Mouse (Mus musculus): ENCODE measurements at regions not wholly inside any gene's neighbourhood (a gene's known extent, or its start where the extent isn't known, plus 50 kb on each side); places are given as distances from the start of the nearest gene placed in this dataset.

DNA sequence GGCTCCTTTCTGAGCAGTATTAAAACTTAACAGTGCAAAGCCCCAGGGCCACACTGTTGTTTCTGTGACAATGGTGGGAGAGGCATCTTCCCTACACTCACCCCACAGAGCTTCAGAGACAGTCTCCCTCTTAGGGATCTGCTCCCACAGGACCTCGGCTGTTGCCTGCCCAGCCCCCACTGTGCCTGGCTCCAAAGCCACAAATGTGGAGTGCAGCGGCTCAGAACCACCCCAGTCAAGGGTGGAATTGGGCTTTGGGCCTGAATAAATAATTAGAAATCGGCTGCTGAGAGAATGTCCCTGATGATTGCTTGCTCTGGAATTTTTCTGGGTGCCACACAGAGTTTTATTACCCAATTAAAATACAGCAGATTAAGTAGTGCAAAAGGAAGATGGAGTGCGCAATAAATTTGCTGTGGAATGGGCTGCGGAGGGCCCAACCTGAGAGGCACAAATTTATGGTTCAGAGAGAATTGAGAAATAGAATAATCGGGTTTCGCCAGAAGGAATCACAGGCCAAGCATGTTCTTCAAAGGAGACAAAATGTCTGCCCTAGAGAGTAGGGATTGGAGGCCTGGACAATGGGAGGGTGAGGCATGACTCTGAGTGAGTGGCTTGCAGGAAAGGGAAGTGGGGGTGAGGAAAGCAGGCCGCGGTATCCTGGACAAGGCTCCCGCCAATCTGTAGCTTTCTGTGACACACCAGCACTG is 56.4 kb downstream of the Cd24a start:
- no peak for DNase-seq (ENCODE audit: extremely low spot score)

DNA sequence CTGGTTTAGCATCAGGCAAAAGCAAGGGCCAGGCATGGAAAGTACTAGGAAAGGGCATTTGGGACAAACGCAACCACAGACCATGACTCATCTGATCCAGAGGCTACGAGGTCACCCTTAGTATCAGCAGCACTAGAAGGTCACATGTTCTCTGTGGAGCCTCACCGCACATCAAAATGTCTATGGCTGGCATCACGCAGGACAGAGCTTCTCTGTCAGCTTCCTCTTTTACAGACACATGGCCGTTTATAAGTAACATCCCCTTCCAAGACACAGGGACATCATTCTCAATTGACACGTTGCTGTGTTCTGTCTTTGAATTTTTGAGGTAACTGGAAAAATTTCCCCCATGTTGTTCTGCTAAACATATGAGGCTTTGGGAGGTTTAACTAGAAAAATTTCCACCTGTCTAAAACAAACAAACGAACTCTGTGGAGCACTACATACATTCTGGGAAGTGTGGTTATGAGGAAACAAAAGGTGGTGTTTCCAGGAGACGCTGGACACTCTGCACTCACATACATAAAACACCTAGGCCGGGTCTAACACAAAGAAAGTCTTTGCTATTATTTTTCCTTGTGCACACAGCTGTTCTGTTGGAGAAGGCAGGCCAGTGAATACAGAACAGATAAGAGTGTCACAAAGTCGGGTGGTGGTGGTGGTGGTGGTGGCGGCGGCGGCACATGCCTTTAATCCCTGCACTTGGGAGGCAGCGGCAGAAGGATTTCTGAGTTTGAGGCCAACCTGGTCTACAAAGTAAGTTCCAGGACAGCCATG is 63.3 kb downstream of the Cd24a start:
- no peak for DNase-seq (ENCODE audit: extremely low spot score)

DNA sequence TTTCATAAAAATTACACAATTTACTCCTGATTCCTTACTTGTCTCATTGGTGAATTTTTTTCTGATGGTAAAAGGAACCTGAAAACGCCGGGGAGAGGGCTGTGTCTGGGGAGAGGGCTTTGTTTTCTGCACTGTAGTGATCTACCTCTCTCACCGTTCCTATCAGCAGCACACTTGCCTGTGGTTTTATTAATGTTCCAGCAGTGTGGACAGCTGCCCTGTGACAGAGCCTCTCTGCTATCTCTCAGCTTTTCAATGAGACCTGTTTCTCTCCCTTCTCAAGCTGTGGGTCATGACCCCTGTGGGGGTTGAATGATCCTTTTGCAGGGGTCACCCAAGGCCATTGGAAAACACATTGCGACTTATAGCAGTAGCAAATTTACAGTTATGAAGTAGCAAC is 68.2 kb downstream of the Cd24a start:
- no peak for DNase-seq (ENCODE audit: extremely low spot score)

DNA sequence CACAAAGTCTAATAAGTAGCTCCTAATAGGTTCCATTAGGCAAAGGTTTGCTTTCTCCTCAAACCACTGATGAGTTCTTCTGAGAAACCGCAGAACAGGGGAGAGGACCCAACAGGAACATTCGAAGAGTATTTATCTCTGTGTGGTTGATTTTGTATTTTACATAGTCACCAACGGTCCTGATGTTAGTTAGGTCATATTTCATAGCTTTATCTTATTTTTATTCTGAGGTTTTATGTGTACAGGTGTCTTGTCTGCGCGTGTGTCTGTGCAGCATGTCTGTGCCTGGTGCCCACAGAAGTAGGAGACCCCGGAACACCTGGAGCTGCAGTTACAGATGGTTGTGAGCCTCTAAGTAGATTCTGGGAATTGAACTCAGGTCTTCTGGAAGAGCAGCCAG is 68.9 kb downstream of the Cd24a start:
- DNase-seq (ENCODE audit: extremely low spot score), result no peak

DNA sequence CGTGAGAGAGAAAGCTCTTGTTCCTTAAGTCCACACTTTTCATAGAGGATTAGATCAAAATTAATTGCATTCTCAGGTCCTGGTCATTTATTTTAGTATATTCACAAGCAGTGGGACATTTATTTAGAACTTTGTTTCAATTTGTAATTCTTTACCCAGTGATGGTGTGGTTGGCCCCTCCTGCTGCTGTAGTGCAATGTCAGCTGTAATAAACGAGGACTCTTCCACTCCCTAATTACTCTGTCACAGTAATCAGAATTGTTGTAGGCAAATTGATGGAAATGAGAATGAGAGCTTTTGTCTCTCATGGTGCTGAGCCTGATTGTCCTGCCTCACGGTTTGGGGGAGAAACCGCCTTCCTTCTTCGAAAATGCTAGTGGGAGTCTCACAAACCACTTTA is 70.1 kb downstream of the Cd24a start:
- no peak for DNase-seq (ENCODE audit: extremely low spot score)

DNA sequence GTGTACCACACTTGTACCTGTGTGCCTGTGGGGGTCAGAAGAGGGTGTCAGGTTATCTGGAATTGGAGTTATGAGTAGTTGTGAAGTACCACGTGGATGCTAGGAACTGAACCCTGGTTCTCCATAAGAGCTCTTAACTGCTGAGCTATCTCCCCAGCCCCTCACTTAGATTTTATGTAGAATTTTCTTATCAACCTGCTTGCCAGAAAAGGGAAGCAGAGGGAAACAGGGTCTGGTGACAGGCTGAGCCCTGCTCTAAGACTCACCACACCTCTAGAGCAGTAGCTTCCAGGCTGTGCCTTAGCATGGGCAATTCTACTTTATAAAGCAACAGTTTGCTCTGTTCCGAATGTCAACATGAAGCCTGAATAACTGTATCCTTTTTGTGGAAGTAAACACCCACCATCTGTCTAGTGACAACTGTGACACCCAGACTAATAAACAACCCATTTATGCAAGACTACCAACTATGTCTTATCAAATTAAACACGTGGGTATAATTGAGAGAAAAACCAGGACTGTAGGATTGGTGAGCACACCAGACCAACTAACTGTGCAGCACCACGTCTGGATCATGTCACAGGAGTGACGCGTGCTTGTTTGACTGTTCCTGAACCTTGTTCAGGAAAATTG is 70.8 kb downstream of the Cd24a start:
- DNase-seq (ENCODE audit: extremely low spot score), result no peak

DNA sequence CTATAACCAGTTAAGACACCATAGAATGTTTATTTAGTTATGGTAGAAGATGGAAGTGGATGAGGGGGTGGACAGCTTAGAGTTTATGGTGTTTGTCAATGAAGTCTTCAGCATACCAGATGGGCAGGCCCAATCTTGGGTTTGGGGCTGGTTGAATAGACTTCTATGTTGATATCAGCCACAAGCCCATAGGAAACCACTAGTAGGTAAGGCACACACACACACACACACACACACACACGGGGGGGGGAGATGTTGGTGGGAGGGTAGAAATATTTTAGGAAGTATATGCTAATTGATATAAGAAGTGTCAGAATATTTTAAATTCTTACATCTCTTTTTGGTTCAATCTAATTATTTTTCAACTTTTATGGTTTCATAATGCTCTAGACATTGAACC is 72.4 kb downstream of the Cd24a start:
- DNase-seq (ENCODE audit: extremely low spot score), result no peak

DNA sequence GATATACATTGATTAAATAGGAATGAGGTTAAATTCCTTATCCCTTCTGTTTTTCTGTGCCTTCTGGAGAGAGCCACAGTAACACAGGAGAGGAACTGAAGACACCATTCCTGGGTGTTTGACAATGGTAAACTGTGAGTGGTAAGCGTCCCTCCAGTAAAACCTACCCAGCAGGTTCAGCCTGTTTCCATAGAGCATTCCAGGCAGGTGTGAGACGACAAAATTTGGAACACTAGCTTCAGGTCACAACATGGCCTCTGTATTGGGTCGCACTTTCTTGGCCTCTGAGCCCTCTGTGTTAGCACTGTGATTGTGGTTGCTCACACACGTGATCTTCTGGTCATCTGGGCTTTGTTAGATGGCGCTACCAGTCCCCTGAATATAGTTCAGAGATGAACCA is 73.4 kb downstream of the Cd24a start:
- no peak for DNase-seq (ENCODE audit: extremely low spot score)

DNA sequence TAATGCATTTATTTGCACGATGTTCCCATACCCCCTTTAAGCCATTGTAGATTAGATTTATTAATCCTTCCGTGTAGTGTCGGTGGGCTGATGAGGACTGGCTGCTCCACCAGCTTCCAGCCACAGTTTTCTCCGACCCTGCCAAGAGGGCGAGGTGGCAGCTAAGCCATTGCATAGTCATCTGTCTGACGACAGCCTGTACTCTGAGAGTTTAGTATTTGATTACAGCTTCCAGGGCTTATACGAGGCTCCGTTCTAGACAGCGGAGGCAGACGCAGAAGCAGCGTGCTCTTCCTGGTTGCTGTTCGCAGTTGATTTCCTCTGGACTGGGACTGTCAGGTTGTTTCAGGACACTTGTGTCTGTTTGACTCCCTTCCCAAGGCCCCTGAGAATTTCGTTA is 73.8 kb downstream of the Cd24a start:
- DNase-seq (ENCODE audit: extremely low spot score), result no peak

DNA sequence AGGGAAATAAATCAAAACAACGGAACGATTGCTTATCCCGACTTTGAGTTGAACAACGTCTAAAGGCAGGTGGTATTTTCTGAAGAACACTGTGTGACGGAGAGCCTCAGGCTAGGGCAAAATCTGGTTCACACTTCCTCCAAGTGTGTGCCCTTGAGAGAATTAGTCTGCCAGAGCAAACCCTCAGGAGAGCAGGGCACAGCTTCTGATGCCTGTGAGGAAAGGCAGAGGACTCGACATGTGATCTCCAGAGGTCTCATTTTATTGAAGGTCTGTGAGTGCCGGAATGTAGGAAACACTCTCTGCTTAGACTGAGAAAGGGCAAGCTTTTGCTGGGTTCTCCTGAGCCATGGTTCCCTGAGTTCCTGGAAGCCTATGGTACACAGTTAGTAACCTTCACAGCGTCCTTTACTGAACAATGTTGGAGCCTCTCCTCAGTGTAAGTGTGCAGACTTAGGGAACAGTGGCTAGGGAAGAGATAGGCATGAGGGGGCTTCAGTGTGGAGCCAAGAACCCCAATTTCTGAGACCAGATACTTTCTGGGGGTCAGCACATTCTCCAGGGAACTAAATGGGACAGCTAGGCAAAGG is 77.1 kb downstream of the Cd24a start:
- no peak for DNase-seq (ENCODE audit: extremely low spot score)

DNA sequence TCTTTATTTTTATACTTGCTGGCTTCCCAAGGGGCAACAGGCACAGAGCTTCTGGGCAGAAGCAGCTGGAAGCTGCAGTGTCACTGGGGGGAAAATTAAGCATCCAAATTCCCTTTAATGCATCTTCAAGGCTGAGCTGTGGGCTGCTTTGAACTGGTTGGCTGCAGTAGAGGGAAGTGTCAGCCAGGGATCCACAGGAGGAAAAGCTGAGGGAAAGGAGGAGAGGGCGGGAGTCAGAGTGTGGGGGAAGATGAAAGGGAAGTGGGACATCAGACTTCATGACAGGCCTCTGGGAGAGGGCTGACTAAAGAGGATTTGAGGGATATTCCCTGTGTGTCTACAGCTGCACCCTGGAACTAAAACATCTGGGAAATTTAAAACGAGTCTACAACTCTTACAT is 77.6 kb downstream of the Cd24a start:
- no peak for DNase-seq (ENCODE audit: extremely low spot score)

DNA sequence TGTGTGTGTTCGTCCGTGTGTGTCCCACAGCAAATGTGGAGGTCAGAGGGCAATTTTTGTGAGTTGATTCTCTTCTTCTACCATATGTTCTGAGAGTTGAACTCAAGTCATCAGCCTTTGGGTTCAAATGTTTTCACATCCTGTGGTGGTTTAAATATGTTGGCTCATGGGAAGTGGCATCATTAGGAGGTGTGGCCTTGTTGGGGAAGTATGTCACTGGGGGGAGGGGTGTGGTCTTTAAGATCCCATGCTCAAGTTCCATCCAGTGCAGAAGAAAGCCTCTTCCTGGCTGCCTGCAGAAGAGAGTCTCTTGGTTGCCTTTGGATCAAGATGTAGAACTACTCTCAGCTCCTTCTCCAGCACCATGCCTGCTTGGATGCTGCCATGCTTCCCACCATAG is 78.1 kb downstream of the Cd24a start:
- no peak for DNase-seq (ENCODE audit: extremely low spot score)

DNA sequence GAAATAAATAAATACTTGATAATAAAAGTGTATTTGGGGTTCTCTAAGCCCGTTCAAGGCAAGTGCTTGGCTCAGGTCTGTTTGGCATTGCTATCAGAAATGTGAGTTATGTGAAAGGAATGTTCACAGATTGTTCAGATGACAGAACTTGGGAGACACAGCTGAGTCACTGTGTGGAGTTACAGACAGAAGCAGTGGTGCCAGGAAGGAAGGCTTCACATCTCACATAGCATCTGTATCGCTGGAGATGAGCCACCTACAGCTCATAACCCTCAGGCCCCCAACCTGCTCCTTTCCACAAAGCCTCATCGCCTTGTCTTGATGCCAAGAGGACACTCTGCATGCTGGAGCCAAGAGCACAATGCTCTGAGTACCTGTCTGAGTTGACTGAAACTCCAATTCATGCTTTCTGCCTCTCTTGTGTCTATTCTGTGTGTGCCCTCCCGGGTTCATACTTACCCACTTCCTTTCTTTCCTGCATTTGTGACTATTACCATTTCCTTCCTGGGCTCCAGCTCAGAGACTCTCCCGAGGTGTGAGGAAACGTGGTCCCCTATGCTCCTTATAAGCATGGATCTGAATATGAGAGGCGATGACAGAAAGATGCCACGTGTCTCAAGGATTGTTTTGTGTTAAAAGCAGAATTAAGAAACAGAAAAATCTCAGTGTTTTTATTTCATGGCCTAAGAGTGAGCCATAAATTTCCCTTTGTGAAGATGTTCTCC is 79.6 kb downstream of the Cd24a start:
- DNase-seq (ENCODE audit: extremely low spot score), result no peak

DNA sequence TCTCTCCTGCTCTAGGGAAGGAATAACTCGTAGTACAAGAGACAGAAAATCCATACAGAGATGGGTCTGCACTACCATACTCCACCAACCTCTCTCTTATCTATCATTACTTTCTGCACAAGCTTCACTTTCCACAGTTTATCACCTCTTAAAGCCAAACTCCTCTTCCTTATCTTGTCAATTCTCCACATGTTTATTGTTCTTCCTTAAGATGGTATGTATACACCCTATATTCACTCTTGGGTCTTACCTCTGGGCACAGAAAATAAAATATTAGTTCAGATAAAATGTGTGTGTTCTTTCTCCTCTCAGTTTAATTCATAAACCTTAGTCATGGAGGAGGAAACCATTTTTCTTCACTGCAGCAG is 80.1 kb downstream of the Cd24a start:
- DNase-seq (ENCODE audit: extremely low spot score), result no peak

DNA sequence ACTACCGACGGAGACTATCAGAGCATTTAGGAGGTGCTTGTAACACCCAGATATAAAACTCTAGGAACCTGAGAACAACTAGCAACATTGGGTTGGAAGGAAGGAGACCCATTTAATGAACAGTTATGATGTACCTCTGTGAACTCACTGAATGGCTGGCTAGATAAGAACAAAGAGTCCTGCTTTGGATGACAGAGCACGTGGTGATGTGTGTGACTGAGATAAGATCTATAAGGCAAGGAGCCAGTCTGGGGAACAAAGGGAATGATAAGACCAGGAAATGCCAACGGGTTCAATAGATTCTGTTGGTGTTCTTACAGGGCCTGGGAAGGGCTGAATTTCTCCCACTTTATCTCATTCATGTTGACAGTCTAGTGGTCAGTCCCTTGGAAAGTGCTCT is 86.8 kb downstream of the Cd24a start:
- DNase-seq (ENCODE audit: extremely low spot score), result no peak

DNA sequence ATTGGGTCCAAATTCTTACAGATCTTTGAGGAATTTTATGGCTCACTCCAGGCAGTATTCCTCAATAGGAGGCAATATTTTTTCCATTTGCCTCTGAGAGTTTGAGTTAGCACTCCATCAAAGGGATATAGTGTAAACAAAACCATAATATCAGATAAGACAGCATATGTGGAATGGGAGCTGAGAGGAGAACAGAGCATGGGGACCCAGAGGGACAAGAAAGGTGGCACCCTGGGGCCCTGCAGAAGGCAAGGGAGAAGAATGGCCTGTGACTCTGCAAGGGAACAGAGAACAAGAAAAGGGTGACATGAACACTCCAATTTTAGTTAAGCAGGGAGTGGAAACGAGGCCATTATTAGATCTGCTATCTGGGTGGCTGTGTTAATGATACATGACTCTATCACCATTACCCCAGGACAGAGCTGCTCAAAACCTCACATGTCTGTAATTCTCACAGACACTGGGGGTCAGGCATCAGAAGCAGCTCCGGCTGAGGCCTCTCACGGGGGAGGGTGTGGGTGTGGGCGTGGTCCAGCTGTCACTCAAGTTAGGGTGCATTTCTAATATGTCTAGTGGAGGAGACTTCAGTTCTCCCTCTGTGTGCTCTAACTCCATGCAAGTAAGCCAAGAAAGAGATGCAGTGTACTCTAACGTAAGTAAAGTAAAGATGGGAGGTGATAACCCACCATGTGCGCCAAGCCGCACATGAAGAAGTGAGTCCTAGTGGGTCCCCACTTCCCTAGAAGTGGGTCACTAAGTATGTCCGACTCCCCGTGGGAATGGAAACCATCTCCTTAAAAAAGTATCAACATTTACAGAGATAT is 88.4 kb downstream of the Cd24a start:
- no peak for DNase-seq (ENCODE audit: extremely low spot score)

DNA sequence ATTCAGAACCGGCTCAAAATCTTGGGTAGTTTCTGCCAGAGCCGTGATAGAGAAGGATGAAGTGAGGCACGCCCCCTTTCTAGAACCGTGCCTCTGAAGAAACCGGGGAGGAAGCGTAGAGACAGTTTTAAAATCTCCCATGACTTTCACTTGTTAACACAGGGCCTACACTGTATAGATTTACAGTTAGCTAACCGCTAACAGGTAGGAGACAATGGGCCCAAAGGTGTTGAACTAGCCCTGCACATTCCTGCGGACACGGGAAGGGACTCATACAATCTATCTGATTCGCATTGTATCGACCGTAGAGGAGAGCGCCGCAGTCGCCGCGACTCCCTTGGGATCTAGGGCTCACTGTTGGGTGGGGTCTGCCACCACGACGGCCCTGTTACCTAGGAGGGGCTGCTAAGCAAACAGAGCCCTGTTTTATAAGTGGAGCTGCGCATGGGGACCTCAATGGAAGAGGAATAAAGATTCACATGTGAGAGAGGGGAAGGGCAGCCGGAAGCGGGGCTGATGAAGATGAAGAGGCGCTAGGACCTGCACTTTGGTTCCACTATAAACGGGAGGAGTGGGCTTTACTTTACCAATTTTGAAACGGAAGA is 89.1 kb downstream of the Cd24a start:
- DNase-seq (ENCODE audit: extremely low spot score), result no peak

DNA sequence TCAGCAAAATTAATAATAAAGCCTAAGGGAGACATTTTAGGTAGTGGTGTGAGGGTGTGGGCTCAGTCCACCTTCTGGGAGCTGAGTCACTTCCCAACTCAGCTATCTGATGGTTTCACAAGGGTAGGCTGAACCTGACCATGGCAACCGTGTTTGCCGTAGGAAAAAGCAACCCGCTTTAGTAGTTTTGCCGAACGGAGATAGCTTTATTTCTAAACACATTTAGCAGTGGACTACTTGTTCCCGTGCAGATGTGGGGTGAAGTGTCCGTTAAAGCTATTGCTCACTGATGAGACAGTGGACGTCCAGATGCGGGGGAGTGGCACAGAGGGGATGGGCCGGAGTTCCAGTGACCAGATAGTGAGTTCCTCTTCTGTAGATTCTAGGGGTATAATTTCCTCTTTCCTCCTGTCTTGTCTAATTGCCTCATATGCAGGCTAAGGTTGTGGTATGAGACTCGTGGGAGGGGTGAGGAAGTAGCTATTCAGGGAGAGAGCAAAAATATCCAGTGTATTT is 89.7 kb downstream of the Cd24a start:
- DNase-seq (ENCODE audit: extremely low spot score), result no peak

DNA sequence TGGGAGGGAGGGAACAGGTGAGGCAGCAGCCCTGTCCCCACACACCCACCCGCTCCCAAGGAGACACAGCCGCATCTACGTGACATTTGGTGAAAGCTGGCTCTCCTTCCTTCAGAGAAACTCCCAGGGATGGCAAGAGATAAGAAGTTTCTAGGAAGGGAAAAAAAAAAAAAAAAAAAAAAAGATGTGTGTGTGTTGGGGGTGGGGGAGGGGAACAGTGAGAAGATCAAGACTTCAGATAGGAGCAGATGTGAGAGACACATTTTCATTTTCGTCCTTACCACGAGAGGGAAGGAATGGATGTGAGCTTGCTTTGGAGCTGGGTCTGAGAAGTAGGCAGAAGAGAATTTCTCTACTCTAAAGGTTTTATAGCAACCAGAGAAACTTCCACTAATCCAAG is 91.4 kb downstream of the Cd24a start:
- DNase-seq (ENCODE audit: extremely low spot score), result no peak

DNA sequence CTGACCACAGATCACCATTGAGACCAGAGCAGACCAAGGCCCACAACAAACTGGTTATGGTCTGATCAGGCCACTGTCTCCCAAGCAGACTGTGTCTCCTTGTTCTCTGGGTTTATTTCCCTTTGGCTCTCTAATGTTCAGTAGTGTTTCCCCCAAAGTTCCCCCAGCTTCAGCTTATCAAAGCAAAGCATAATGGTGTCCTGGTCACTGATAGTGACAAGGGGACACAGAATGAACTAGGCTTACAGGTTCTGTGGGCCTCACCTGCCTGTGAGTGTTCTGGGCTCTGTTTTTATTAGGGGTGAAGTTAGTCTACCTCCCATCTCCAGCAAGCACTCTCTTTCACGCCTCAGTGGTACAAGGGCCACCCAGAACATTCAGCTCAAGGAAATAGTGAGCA is 92.7 kb downstream of the Cd24a start:
- DNase-seq (ENCODE audit: extremely low spot score), result no peak

DNA sequence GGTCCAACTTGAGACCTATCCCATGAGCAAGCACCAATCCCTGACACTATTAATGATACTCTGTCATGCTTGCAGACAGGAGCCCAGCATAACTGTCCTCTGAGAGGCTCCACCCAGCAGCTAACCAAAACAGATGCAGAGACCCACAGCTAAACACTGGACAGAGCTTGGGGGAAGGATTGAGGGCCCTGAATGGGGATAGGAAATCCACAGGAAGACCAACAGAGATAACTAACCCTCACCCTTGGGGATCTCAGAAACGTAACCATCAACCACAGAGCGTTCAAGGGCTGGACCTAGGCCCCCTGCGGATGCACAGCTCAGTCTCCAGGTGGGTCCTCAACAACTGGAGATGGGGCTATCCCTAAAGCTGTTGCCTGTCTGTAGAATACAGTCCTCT is 93.7 kb downstream of the Cd24a start:
- no peak for DNase-seq (ENCODE audit: extremely low spot score)

All from embryo, embryonic 9.5 days (tissue).